Mouse (Mus musculus) bone marrow, adult 2 months (tissue): ENCODE measurements around the gene Macrod2. TPM values are rescaled to one million over a fixed set of nuclear protein-coding genes. Genes with fewer than 3 reads are reported as not detected.

Experiments
- H3K27ac ChIP-seq: fragments of 200-500 bp; 2 replicates; pipeline ENCODE4 v1.5.1; 2012; ENCODE audit warnings: low read depth, mild to moderate bottlenecking, control low read depth, inconsistent platforms, low read length; ENCODE audit not compliant: control insufficient read depth, poor library complexity, insufficient read depth
- H3K4me1 ChIP-seq: fragments of 200-500 bp; 2 replicates; pipeline ENCODE4 v1.6.1; 2011; ENCODE audit warnings: low read length; ENCODE audit not compliant: control insufficient read depth, insufficient read depth
- H3K4me3 ChIP-seq: fragments of 200-500 bp; replicated peaks from 2 replicates; pipeline ENCODE3; 2011; ENCODE audit warnings: mild to moderate bottlenecking, low read depth, low read length, control low read depth; ENCODE audit not compliant: control insufficient read depth
- CTCF ChIP-seq: fragments of 200-500 bp; IDR thresholded peaks from 2 replicates; pipeline ENCODE4 v1.5.1; 2011; ENCODE audit warnings: low read length, control low read depth; ENCODE audit not compliant: control insufficient read depth, insufficient read depth
- POLR2A ChIP-seq: fragments of 200-500 bp; IDR thresholded peaks from 2 replicates; pipeline ENCODE4 v1.6.1; 2011; ENCODE audit warnings: low read depth, mild to moderate bottlenecking, control low read depth, low read length, borderline replicate concordance; ENCODE audit not compliant: control insufficient read depth
- WGBS: fragments of 180-500 bp; shearing (Covaris S2); methylation state at CpG from one replicate; pipeline ENCODE4 v1.1.7; 2018; 5-methylcytosine and 5-hydroxymethylcytosine counted together
- polyA plus RNA-seq: library from polyadenylated mRNA; stranded (reverse); fragments of >200 nt; gene quantifications from 2 replicates; pipeline ENCODE4 v1.2.4, GENCODE M21; 2011; ENCODE audit warnings: low replicate concordance; ENCODE audit not compliant: missing spikeins, insufficient read depth, insufficient read length

Macrod2 gene
- polyA plus RNA-seq, 1 experiment, result 2.8 TPM

- Histone ChIP-seq H3K4me3 (no peak overlapping the region), H3K27ac (no peak overlapping the region), H3K4me1 (no peaks in the 10 kb centered on the region)
- whole genome bisulfite sequencing, result 83% methylated on average over 2 of the region's 2 CpGs
- TF ChIP-seq POLR2A (no peak), CTCF (no peak)
These were observed 806.4 kb downstream of the Macrod2 start for GRCm38 (mm10) chr2:141201303-141202014.

- TF ChIP-seq POLR2A (no peak), CTCF (no peak)
- 48% methylated on average over 1 of the region's 1 CpGs for WGBS
- Histone ChIP-seq H3K4me3 (no peak overlapping the region), H3K27ac (no peak overlapping the region), H3K4me1 (no peaks in the 10 kb centered on the region)
These were observed 806.9 kb downstream of the Macrod2 start for GRCm38 (mm10) chr2:141202015-141202364.

- H3K4me3 ChIP-seq, result no peak overlapping the region
- no peaks in the 10 kb centered on the region for H3K4me1 ChIP-seq
- no peak overlapping the region for H3K27ac ChIP-seq
- TF ChIP-seq CTCF, result no peak
- TF ChIP-seq POLR2A, result no peak
- WGBS, result 75% methylated on average over 5 of the region's 5 CpGs
These were observed 816.2 kb downstream of the Macrod2 start for GRCm38 (mm10) chr2:141211346-141211745.

- H3K4me1 ChIP-seq, result no peaks in the 10 kb centered on the region
- TF ChIP-seq CTCF (no peak), POLR2A (no peak)
- WGBS, result 74% methylated on average over 2 of the region's 2 CpGs
- H3K4me3 ChIP-seq, result no peak overlapping the region
- H3K27ac ChIP-seq, result no peak overlapping the region
These were observed 817.2 kb downstream of the Macrod2 start for GRCm38 (mm10) chr2:141212291-141212690.

- H3K4me1 ChIP-seq, result no peaks in the 10 kb centered on the region
- H3K27ac ChIP-seq, result no peak overlapping the region
- no peak overlapping the region for H3K4me3 ChIP-seq
- no peak for TF ChIP-seq POLR2A
- no peak for TF ChIP-seq CTCF
- 68% methylated on average over 2 of the region's 2 CpGs for WGBS
These were observed 822.4 kb downstream of the Macrod2 start for GRCm38 (mm10) chr2:141217490-141217889.

- H3K4me3 ChIP-seq, result no peak overlapping the region
- WGBS, result 83% methylated on average over 3 of the region's 3 CpGs
- H3K4me1 ChIP-seq, result no peaks in the 10 kb centered on the region
- no peak overlapping the region for H3K27ac ChIP-seq
- TF ChIP-seq CTCF (no peak), POLR2A (no peak)
These were observed 822.8 kb downstream of the Macrod2 start for GRCm38 (mm10) chr2:141217925-141218324.

GRCm38 (mm10) chr2:141228809-141229208, 833.7 kb downstream of the Macrod2 start:
- H3K4me3 ChIP-seq, result no peak overlapping the region
- H3K4me1 ChIP-seq, result no peaks in the 10 kb centered on the region
- 72% methylated on average over 1 of the region's 1 CpGs for WGBS
- TF ChIP-seq POLR2A, result no peak
- no peak for TF ChIP-seq CTCF
- no peak overlapping the region for H3K27ac ChIP-seq

- Histone ChIP-seq H3K27ac (no peak overlapping the region), H3K4me1 (no peaks in the 10 kb centered on the region), H3K4me3 (no peak overlapping the region)
- WGBS, result 84% methylated on average over 6 of the region's 6 CpGs
- TF ChIP-seq POLR2A (no peak), CTCF (no peak)
These were observed 834.7 kb downstream of the Macrod2 start for GRCm38 (mm10) chr2:141229820-141230219.

- H3K4me1 ChIP-seq, result no peaks in the 10 kb centered on the region
- TF ChIP-seq CTCF (no peak), POLR2A (no peak)
- WGBS, result 61% methylated on average over 16 of the region's 16 CpGs
- no peak overlapping the region for H3K4me3 ChIP-seq
- H3K27ac ChIP-seq, result no peak overlapping the region
These were observed 836.0 kb downstream of the Macrod2 start for GRCm38 (mm10) chr2:141231011-141231668.
